Mouse (Mus musculus) kidney, adult 10 weeks (tissue): Measurements from ENCODE around the gene Olfr876. TPM values are rescaled to one million over a fixed set of nuclear protein-coding genes. Genes with fewer than 3 reads are reported as not detected.

Experiments used
- polyA plus RNA-seq: library from polyadenylated mRNA; stranded (reverse); fragments of 350-450 nt; fragmentation: Illumina TruSeq; extraction: RNeasy Lipid Tissue Mini Kit (QIAGEN cat#74804); gene quantifications from one replicate; pipeline ENCODE4 v1.2.3, GENCODE M21; 2014; ENCODE audit warnings: low read depth, low replicate concordance

Olfr876 gene
- not detected for polyA plus RNA-seq

DNA sequence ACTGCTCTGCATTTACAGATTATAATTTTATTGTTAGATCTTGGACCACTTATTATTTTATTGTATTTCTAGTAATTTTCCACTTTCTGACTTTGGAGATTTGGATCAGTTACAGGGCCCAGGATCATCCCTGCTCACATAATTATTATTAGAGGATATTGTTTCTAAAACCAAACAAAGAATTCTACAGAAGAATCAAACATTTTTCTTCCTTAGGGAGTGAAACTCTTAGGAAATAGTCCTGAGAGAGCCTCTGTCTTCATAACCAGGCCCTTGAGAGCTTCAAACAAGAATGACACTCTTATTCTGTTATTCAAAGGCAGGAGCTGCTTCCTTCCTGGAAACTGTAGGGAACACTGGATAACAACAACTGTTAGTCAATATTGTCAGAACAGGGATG lies at the start of gene Olfr876:
Gene Olfr876 (plus strand): TSS at position 301 of the 400 bp plus-strand sequence.

DNA sequence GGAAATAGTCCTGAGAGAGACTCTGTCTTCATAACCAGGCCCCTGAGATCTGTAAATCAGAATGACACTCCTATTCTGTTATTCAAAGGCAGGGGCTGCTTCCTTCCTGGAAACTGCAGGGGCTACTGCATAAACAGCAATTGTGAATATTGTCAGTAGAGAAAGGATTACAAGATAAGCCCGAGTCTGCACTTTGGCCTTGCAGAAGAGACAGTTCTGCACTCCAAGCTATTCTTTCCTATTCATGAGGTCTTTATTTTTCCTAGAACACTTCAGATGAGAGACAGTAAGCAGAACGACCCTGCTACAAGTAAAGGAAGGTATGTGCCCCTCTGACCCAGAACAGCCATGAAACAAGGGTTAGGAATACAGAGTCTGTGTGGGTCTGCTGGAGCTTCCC lies 31.1 kb upstream of the Olfr876 start, which contains the start of gene Olfr875:
Gene Olfr875 (plus strand): TSS at position 99 of the 400 bp plus-strand sequence.

DNA sequence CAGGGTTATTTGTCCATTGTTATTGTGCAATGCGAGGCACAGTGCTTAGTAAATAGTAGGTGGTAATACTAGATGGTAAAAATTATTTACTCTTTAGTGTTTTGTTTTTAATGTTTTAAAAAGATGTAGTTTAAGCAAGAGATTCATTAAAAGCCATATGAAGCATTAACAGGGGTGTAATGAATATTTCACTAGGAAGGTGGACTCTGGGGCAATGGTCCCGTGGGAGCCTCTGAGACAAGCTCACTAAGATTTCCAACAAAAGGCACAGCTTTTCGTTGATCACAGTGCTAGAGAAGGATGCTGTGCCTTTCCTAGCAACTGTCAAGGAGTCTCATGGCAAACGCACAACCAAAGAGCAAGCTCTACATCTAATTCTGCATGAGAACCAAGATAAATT lies 51.1 kb downstream of the Olfr876 start, which contains the start of gene Olfr877:
Gene Olfr877 (plus strand): TSS at position 301 of the 400 bp plus-strand sequence.

Other genes starting within 250 kb of the Olfr876 start
- 36.8 TPM for gene Siae, start 247.3 kb upstream of the Olfr876 start, polyA plus RNA-seq
- 52.4 TPM for gene Spa17, start 189.3 kb upstream of the Olfr876 start, polyA plus RNA-seq
- 12.4 TPM for gene Tbrg1, start 145.7 kb upstream of the Olfr876 start, polyA plus RNA-seq
- not detected for gene Panx3, start 133.8 kb upstream of the Olfr876 start, polyA plus RNA-seq
- gene Olfr160, start 86.8 kb upstream of the Olfr876 start, polyA plus RNA-seq, result not detected
- gene Olfr874, start 57.9 kb upstream of the Olfr876 start, polyA plus RNA-seq, result not detected
- not detected for gene Olfr875, start 31.2 kb upstream of the Olfr876 start, polyA plus RNA-seq
- not detected for gene Olfr877, start 51.2 kb downstream of the Olfr876 start, polyA plus RNA-seq
- gene Olfr145, start 93.7 kb downstream of the Olfr876 start, polyA plus RNA-seq, result not detected
- gene Olfr878, start 114.8 kb downstream of the Olfr876 start, polyA plus RNA-seq, result not detected
- not detected for gene Olfr881, start 188.8 kb downstream of the Olfr876 start, polyA plus RNA-seq
- not detected for gene Olfr883, start 222.8 kb downstream of the Olfr876 start, polyA plus RNA-seq
- not detected for gene Olfr884, start 243.5 kb downstream of the Olfr876 start, polyA plus RNA-seq